Mouse (Mus musculus) thymus, adult 2 months (tissue): Measurements from ENCODE around the gene Tuba3b. TPM values are rescaled to one million over a fixed set of nuclear protein-coding genes. Genes with fewer than 3 reads are reported as not detected.

ENCODE experiments used
- DNase-seq: peaks from one replicate; pipeline ENCODE4 v3.0.0; 2021
- H3K27ac ChIP-seq: fragments of 200-500 bp; 2 replicates; pipeline ENCODE4 v1.5.1; 2012; ENCODE audit warnings: low read length, control low read depth; ENCODE audit not compliant: control insufficient read depth, insufficient read depth
- H3K27me3 ChIP-seq: fragments of 200-500 bp; 2 replicates; pipeline ENCODE4 v1.6.1; 2012; ENCODE audit warnings: mild to moderate bottlenecking, low read length, moderate library complexity, mixed read lengths; ENCODE audit not compliant: control insufficient read depth, insufficient read depth
- H3K36me3 ChIP-seq: fragments of 200-500 bp; 2 replicates; pipeline ENCODE4 v1.6.1; 2012; ENCODE audit warnings: mild to moderate bottlenecking, low read length, moderate library complexity; ENCODE audit not compliant: control insufficient read depth, insufficient read depth
- H3K4me1 ChIP-seq: fragments of 200-500 bp; replicated peaks from 2 replicates; pipeline ENCODE4 v1.6.1; 2012; ENCODE audit warnings: low read length; ENCODE audit not compliant: control insufficient read depth, insufficient read depth
- H3K4me3 ChIP-seq: fragments of 200-500 bp; 2 replicates; pipeline ENCODE4 v1.5.1; 2012; ENCODE audit warnings: mild to moderate bottlenecking, low read length, control low read depth, moderate library complexity; ENCODE audit not compliant: control insufficient read depth, insufficient read depth
- CTCF ChIP-seq: fragments of 200-500 bp; IDR thresholded peaks from 2 replicates; pipeline ENCODE4 v1.5.1; 2012; ENCODE audit warnings: mild to moderate bottlenecking, control low read depth, low read length, moderate library complexity, borderline replicate concordance; ENCODE audit not compliant: control insufficient read depth, poor library complexity, insufficient read depth; ENCODE audit errors: extremely low read depth
- POLR2A ChIP-seq: fragments of 200-500 bp; IDR thresholded peaks from 2 replicates; pipeline ENCODE4 v1.6.1; 2012; ENCODE audit warnings: mild to moderate bottlenecking, low read length, control low read depth, moderate library complexity; ENCODE audit not compliant: control insufficient read depth, poor library complexity, insufficient read depth; ENCODE audit errors: extremely low read depth
- WGBS: fragments of 180-500 bp; shearing (Covaris S2); methylation state at CpG from one replicate; pipeline ENCODE4 v1.1.7; 2018; 5-methylcytosine and 5-hydroxymethylcytosine counted together
- polyA plus RNA-seq: library from polyadenylated mRNA; depleted of rRNA; stranded (reverse); fragments of >200 nt; gene quantifications from 2 replicates; pipeline ENCODE4 v1.2.3, GENCODE M21; 2012

Tuba3b gene
- polyA plus RNA-seq, 1 experiment, result 0.61 TPM

GRCm38 (mm10) chr6:145579761-145580160, 35.8 kb upstream of the Tuba3b start:
- TF ChIP-seq POLR2A (no peak), CTCF (no peak)
- DNase-seq, result no peak
- WGBS, result 98% methylated on average over 3 of the region's 3 CpGs
- Histone ChIP-seq H3K27me3 (no peaks in the 10 kb centered on the region), H3K4me1 (no peaks in the 10 kb centered on the region), H3K27ac (no peak overlapping the region), H3K36me3 (no peaks in the 10 kb centered on the region), H3K4me3 (no peak overlapping the region)

- H3K4me1 ChIP-seq, result no peaks in the 10 kb centered on the region
- no peaks in the 10 kb centered on the region for H3K36me3 ChIP-seq
- no peak overlapping the region for H3K4me3 ChIP-seq
- H3K27me3 ChIP-seq, result no peaks in the 10 kb centered on the region
- 64% methylated on average over 10 of the region's 10 CpGs for WGBS
- H3K27ac ChIP-seq, result no peak overlapping the region
- TF ChIP-seq CTCF (no peak), POLR2A (no peak)
- no peak for DNase-seq
Measured at GRCm38 (mm10) chr6:145581366-145582170, 34.0 kb upstream of the Tuba3b start.

GRCm38 (mm10) chr6:145585052-145585973, 30.2 kb upstream of the Tuba3b start:
- no peak for DNase-seq
- WGBS, result 93% methylated on average over 21 of the region's 21 CpGs
- TF ChIP-seq POLR2A (no peak), CTCF (no peak)
- H3K27ac ChIP-seq, result no peak overlapping the region
- no peaks in the 10 kb centered on the region for H3K4me1 ChIP-seq
- H3K27me3 ChIP-seq, result no peaks in the 10 kb centered on the region
- no peaks in the 10 kb centered on the region for H3K36me3 ChIP-seq
- no peak overlapping the region for H3K4me3 ChIP-seq

- no peaks in the 10 kb centered on the region for H3K36me3 ChIP-seq
- 96% methylated on average over 11 of the region's 11 CpGs for WGBS
- no peaks in the 10 kb centered on the region for H3K27me3 ChIP-seq
- no peak for DNase-seq
- no peak overlapping the region for H3K4me3 ChIP-seq
- H3K4me1 ChIP-seq, result no peaks in the 10 kb centered on the region
- no peak for TF ChIP-seq CTCF
- H3K27ac ChIP-seq, result no peak overlapping the region
Measured at GRCm38 (mm10) chr6:145590501-145591293, 24.9 kb upstream of the Tuba3b start.

GRCm38 (mm10) chr6:145591578-145591977, 24.0 kb upstream of the Tuba3b start:
- 94% methylated on average over 1 of the region's 1 CpGs for WGBS
- Histone ChIP-seq H3K4me1 (no peaks in the 10 kb centered on the region), H3K4me3 (no peak overlapping the region), H3K27ac (no peak overlapping the region), H3K27me3 (no peaks in the 10 kb centered on the region), H3K36me3 (no peaks in the 10 kb centered on the region)
- DNase-seq, result no peak
- TF ChIP-seq CTCF, result no peak

GRCm38 (mm10) chr6:145592036-145592435, 23.5 kb upstream of the Tuba3b start:
- no peaks in the 10 kb centered on the region for H3K27me3 ChIP-seq
- no peak overlapping the region for H3K27ac ChIP-seq
- no peaks in the 10 kb centered on the region for H3K4me1 ChIP-seq
- no peak for TF ChIP-seq CTCF
- no peak for TF ChIP-seq POLR2A
- H3K36me3 ChIP-seq, result no peaks in the 10 kb centered on the region
- 93% methylated on average over 6 of the region's 6 CpGs for WGBS
- DNase-seq, result no peak
- H3K4me3 ChIP-seq, result no peak overlapping the region
